Mouse (Mus musculus): ENCODE results near the gene Gm8926. TPM values are rescaled to one million over a fixed set of nuclear protein-coding genes. Genes with fewer than 3 reads are reported as not detected.
"Not testable (repeated sequence)": the region's sequence is repeated elsewhere in the genome, so short reads cannot be mapped to it uniquely, and the experiment has no call there.

Gm8926 gene
- not detected in 2 replicates for polyA plus RNA-seq (2015; fragmentation: Nextera tagmentation; extraction: Ambion mirVana)

GRCm38 (mm10) chr5:11770248-11770647 is at the start of gene Gm8926:
Gene Gm8926 (plus strand): TSS chr5:11770548.
- not testable (repeated sequence) for H3K9ac ChIP-seq (replicated peaks); H3K27me3 ChIP-seq; H3K4me1 ChIP-seq; H3K27ac ChIP-seq (replicated peaks); ATAC-seq (replicated peaks); H3K4me3 ChIP-seq; H3K9me3 ChIP-seq; H3K4me2 ChIP-seq (replicated peaks); H3K36me3 ChIP-seq
- WGBS, result 50% methylated on average over 1 of the region's 4 CpGs

Other genes starting within 250 kb of the Gm8926 start
- not detected in 2 replicates for gene Gm6460, start 175.6 kb upstream of the Gm8926 start, polyA plus RNA-seq (2015; fragmentation: Nextera tagmentation; extraction: Ambion mirVana)
- gene Gm8922, start 88.6 kb upstream of the Gm8926 start, polyA plus RNA-seq (2015; fragmentation: Nextera tagmentation; extraction: Ambion mirVana), result not detected in 2 replicates
- not detected in 2 replicates for gene Gm6465, start 75.0 kb downstream of the Gm8926 start, polyA plus RNA-seq (2015; fragmentation: Nextera tagmentation; extraction: Ambion mirVana)
- not detected in 2 replicates for gene 4933402N22Rik, start 147.5 kb downstream of the Gm8926 start, polyA plus RNA-seq (2015; fragmentation: Nextera tagmentation; extraction: Ambion mirVana)